Mouse (Mus musculus) retina, postnatal 7 days (tissue): ENCODE measurements at regions not wholly inside any gene's neighbourhood (a gene's known extent, or its start where the extent isn't known, plus 50 kb on each side); places are given as distances from the start of the nearest gene placed in this dataset.
"Not testable (repeated sequence)": the region's sequence is repeated elsewhere in the genome, so short reads cannot be mapped to it uniquely, and the experiment has no call there.

Source experiments
- DNase-seq: peaks from one replicate; pipeline ENCODE4 v3.0.0-alpha.2; 2012; ENCODE audit warnings: low read depth, low spot score

GRCm38 (mm10) chr10:70866737-70867136, 211.0 kb upstream of the Phyhipl start:
- DNase-seq, result no peak

- DNase-seq, result no peak
Measured at GRCm38 (mm10) chr10:70864650-70865049, 208.9 kb upstream of the Phyhipl start.

DNA sequence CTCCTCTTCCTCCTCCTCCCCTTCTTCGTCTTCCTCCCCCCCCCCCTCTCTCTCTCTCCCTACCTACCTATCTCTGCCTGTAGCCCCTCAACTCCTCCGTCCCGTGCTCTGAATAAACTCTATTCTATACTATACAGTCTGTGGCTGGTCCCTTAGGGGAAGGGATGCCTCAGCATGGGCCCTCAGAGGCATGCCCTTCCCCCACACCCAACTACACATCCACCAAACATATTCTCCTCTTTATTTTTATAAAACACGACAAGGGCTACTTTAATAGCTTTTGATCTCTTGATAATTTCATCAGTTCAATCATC, 206.2 kb upstream of the Phyhipl start:
- DNase-seq, result no peak

DNA sequence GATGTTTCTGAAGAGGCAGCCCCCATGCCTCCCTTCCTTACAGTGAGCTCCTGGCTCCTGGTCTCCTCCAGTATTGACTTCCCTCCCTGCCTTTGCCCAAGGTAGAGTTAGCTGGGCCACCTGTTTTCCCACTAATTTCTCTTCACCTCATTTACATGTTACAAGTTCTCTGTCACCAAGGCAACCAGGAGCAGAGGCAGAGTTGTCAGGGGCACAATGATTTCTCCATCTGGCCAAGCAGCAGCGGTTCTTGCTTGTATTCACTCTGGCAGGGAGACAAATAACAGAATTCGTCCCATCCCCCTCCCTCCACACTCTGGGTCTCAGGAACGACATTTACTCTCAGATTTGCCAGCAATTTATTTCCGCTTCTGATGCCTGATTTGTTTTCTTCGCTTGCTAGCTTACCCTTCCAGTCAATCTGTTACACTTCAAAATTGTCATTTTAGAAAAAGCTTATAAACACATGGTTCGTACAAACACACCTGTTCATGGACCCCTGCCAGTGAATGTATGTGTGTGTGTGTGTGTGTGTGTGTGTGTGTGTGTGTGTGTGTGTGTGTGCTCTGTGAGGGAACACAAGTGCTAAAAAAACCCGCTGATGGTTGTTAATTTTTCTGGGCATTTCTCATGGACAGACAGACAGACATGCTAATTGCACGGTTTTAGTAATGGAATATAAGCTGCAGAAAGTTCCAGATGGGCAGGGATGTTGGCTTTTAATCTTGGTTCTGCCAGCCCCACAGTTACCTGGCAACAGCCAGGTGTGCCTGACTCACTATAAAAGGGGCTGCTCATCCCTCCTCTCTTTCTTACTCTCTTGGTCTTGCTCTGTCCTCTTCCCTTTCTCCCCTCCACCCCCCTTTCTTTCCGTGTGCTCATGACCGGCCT, 205.6 kb upstream of the Phyhipl start:
- DNase-seq, result no peak

DNA sequence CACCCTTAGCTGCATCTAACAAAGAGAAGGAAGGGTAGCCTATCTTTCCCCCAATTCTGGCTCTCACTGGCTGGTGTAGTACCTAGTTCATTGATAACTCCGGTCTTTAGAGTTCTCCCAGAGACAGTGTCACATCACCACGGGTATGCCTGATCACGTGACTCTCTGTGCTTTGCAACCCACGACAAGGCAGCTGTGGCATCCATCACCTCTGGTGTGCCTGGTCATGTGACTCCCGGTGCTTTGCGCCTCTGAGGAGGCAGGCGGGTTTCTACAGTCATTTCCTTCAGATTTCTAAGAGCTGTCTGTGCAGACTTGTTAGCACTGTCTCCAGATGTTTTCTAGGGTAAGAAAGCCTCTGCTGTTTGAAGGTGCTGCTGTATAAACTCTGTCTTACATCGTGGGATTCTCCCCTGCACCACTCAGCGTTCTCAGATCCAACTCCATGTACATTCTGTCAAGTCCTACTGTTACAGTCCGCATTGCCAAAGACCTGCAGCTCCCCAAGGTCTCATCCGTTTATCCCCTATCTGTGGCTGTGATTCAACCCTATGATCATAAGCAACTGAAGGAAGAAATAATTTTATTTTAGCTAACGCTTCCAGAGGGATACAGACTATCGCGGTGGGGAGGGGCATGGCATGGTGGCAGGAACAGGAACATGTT, 201.5 kb upstream of the Phyhipl start:
- no peak for DNase-seq

GRCm38 (mm10) chr10:70855948-70856347, 200.2 kb upstream of the Phyhipl start:
- no peak for DNase-seq

GRCm38 (mm10) chr10:70853614-70854013, 197.8 kb upstream of the Phyhipl start:
- DNase-seq, result no peak

- DNase-seq, result no peak
Measured at GRCm38 (mm10) chr10:70848141-70848540, 192.4 kb upstream of the Phyhipl start.

- no peak for DNase-seq
Measured at GRCm38 (mm10) chr10:70847341-70847882, 191.6 kb upstream of the Phyhipl start.

GRCm38 (mm10) chr10:70846281-70847168, 190.8 kb upstream of the Phyhipl start:
- no peak for DNase-seq

GRCm38 (mm10) chr10:70843848-70844247, 188.1 kb upstream of the Phyhipl start:
- DNase-seq, result no peak

DNA sequence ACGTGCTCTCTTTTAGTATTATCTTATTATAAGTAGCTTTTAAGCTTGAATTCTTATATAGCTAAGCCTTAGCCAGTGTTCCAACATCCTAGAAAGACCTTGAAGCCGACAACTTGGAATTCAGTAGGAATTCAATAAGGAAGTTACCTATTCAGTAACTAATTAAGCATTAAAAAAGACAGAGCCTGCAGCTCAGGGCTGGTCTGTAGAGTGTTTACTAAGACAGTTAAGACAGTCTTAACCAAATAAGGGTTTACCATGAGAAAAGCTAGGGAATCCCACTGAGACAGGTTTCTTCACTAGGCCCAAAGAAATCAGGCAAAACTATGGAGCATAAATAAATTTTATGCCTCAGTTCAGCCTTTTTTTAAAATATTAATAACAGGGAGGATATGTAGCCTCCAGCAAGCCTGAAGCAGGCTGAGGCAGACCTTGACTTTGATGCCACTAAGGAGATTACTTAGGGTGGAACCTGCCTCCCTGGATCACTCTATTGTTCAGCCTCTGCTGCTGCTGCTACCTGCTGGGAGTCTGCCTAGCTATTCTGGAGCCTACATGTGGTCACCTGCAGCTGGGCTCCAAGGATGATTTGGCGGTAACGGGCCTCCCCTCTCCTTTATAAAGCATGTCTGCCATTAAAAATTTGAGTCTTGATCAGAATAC, 186.5 kb upstream of the Phyhipl start:
- no peak for DNase-seq

- DNase-seq, result not testable (repeated sequence)
Measured at GRCm38 (mm10) chr10:70841179-70841578, 185.4 kb upstream of the Phyhipl start.

- no peak for DNase-seq
Measured at GRCm38 (mm10) chr10:70838147-70838546, 182.4 kb upstream of the Phyhipl start.

DNA sequence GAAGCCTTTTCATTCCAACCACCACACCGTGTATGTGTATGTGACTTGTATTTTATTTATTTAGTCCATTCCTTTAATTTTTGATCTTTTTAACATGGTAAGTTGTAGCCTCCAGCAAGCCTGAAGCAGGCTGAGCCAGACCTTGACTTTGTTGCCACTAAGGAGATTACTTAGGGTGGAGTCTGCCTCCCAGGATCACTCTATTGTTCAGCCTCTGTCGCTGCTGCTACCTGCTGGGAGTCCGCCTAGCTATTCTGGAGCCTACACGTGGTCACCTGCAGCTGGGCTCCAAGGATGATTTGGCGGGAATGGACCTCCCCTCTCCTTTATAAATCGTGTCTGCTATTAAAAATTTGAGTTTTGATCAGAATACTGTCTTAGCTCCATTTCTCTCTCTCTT, 181.6 kb upstream of the Phyhipl start:
- DNase-seq, result no peak

DNA sequence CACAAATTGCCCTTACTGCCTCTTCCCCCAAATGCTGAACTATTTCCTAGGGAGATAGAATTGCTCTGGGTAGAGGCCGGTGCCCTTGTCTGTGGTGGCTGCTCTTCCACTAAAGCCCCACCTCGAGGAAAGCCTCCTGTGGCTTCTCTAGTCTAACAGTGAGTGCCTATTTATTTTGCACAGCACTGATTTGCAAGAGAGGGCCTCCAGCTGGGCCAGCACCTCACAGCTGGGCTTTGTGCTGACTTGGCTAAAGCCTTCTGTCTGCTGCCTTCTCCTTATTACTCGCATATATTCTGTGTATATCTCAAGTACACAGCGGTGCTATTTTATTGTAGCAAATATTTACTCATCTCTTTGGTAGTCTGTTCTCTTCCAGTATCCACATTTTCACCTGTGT, 176.9 kb upstream of the Phyhipl start:
- no peak for DNase-seq

DNA sequence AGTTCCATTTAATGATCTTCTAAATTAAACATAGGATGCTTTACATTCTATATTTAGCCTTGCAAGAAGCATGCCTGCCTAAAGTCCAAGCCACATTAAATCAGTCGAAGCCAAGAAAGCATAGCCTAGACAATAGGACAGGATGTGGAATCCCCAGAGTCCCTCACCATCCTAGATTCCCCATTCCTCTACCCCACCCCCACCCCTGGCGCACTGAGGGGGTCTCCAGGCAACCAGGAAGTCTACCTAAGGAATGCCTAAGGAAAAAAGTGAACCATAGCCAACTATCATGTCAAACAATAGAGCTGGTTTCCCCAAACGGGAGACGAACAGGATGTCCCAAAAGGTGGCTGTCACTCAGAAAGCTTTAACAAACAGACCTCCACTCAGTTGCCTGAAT, 172.5 kb upstream of the Phyhipl start:
- DNase-seq, result no peak

DNA sequence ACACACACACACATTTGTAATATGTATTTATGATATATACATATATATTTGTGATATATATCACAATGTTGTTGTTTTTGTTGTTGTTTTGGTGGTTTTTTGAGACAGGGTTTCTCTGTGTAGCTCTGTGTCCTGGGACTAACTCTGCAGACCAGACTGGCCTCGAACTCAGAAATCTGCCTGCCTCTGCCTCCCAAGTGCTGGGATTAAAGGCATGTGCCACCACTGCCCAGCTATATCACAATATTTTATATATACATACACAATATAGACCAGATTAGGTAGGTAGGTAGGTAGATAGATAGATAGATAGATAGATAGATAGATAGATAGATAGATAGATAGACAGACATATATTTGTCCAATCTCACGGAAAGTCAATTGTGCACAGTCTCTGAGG, 171.8 kb upstream of the Phyhipl start:
- not testable (repeated sequence) for DNase-seq

- no peak for DNase-seq
Measured at GRCm38 (mm10) chr10:70826706-70827105, 170.9 kb upstream of the Phyhipl start.

GRCm38 (mm10) chr10:70825451-70825850, 169.7 kb upstream of the Phyhipl start:
- no peak for DNase-seq

GRCm38 (mm10) chr10:70824461-70824860, 168.7 kb upstream of the Phyhipl start:
- DNase-seq, result no peak
